Mouse (Mus musculus): ENCODE results near the gene Ctnnd2. TPM values are rescaled to one million over a fixed set of nuclear protein-coding genes. Genes with fewer than 3 reads are reported as not detected.

Ctnnd2 gene
- polyA plus RNA-seq, 1 experiment from 2014 or later, result 0.85 TPM

GRCm38 (mm10) chr15:30276691-30277090 lies 104.3 kb downstream of the Ctnnd2 start:
- Histone ChIP-seq H3K4me3 (ENCODE audit: low read depth, low read length) (no peak overlapping the region), H3K36me3 (ENCODE audit: control insufficient read depth, insufficient read depth, low read length) (no peaks in the 10 kb centered on the region), H3K9me3 (ENCODE audit: control insufficient read depth, low read length) (no peaks in the 10 kb centered on the region), H3K4me2 (no peak overlapping the region), H3K27me3 (replicated peaks; ENCODE audit: control insufficient read depth, insufficient read depth, low read length) (no peaks in the 10 kb centered on the region), H3K9ac (ENCODE audit: low read depth, low read length) (no peak overlapping the region), H3K4me1 (replicated peaks; ENCODE audit: control insufficient read depth, insufficient read depth, low read length) (no peaks in the 10 kb centered on the region), H3K27ac (ENCODE audit: low read depth, low read length) (no peak overlapping the region)
- 70% methylated on average over 4 of the region's 4 CpGs for WGBS
- ATAC-seq (replicated peaks; ENCODE audit: low FRiP score) (no peak), DNase-seq (ENCODE audit: low spot score) (no peak)

GRCm38 (mm10) chr15:30278610-30279009 lies 106.2 kb downstream of the Ctnnd2 start:
- whole genome bisulfite sequencing, result 89% methylated on average over 4 of the region's 4 CpGs
- ATAC-seq (replicated peaks; ENCODE audit: low FRiP score) (no peak), DNase-seq (ENCODE audit: low spot score) (no peak)
- Histone ChIP-seq H3K9ac (ENCODE audit: low read depth, low read length) (no peak overlapping the region), H3K4me2 (no peak overlapping the region), H3K27me3 (replicated peaks; ENCODE audit: control insufficient read depth, insufficient read depth, low read length) (no peaks in the 10 kb centered on the region), H3K9me3 (ENCODE audit: control insufficient read depth, low read length) (no peaks in the 10 kb centered on the region), H3K36me3 (ENCODE audit: control insufficient read depth, insufficient read depth, low read length) (no peaks in the 10 kb centered on the region), H3K4me3 (ENCODE audit: low read depth, low read length) (no peak overlapping the region), H3K27ac (ENCODE audit: low read depth, low read length) (no peak overlapping the region), H3K4me1 (replicated peaks; ENCODE audit: control insufficient read depth, insufficient read depth, low read length) (no peaks in the 10 kb centered on the region)

- peak overlapping the region; percentile 16; the same call in 1 of the 2 replicates for H3K4me2 ChIP-seq
- no peak overlapping the region for H3K4me3 ChIP-seq (ENCODE audit: low read depth, low read length)
- DNase-seq (ENCODE audit: low spot score) (peak; percentile 31), ATAC-seq (replicated peaks; ENCODE audit: low FRiP score) (peak; percentile 65)
- H3K4me1 ChIP-seq (replicated peaks; ENCODE audit: control insufficient read depth, insufficient read depth, low read length), result no peaks in the 10 kb centered on the region
- WGBS, result 69% methylated on average over 15 of the region's 15 CpGs
- H3K27me3 ChIP-seq (replicated peaks; ENCODE audit: control insufficient read depth, insufficient read depth, low read length), result no peaks in the 10 kb centered on the region
- H3K9me3 ChIP-seq (ENCODE audit: control insufficient read depth, low read length), result no peaks in the 10 kb centered on the region
- no peak overlapping the region; the same call in 1 of the 2 replicates for H3K27ac ChIP-seq (ENCODE audit: low read depth, low read length)
- H3K9ac ChIP-seq (ENCODE audit: low read depth, low read length), result no peak overlapping the region
- H3K36me3 ChIP-seq (ENCODE audit: control insufficient read depth, insufficient read depth, low read length), result no peaks in the 10 kb centered on the region
Measured at GRCm38 (mm10) chr15:30285572-30286244, 113.3 kb downstream of the Ctnnd2 start.

GRCm38 (mm10) chr15:30286245-30286642 lies 113.9 kb downstream of the Ctnnd2 start:
- ATAC-seq (replicated peaks; ENCODE audit: low FRiP score), result no peak; the same call in 1 of the 2 replicates
- Histone ChIP-seq H3K9ac (ENCODE audit: low read depth, low read length) (no peak overlapping the region), H3K36me3 (ENCODE audit: control insufficient read depth, insufficient read depth, low read length) (no peaks in the 10 kb centered on the region), H3K4me3 (ENCODE audit: low read depth, low read length) (no peak overlapping the region), H3K4me2 (peak overlapping the region; percentile 16; the same call in 1 of the 2 replicates), H3K27ac (ENCODE audit: low read depth, low read length) (no peak overlapping the region; the same call in 1 of the 2 replicates), H3K9me3 (ENCODE audit: control insufficient read depth, low read length) (no peaks in the 10 kb centered on the region), H3K27me3 (replicated peaks; ENCODE audit: control insufficient read depth, insufficient read depth, low read length) (no peaks in the 10 kb centered on the region), H3K4me1 (replicated peaks; ENCODE audit: control insufficient read depth, insufficient read depth, low read length) (no peaks in the 10 kb centered on the region)
- no peak for DNase-seq (ENCODE audit: low spot score)
- 75% methylated on average over 7 of the region's 7 CpGs for WGBS

- Histone ChIP-seq H3K4me1 (replicated peaks; ENCODE audit: control insufficient read depth, insufficient read depth, low read length) (no peaks in the 10 kb centered on the region), H3K27ac (ENCODE audit: low read depth, low read length) (no peak overlapping the region), H3K27me3 (replicated peaks; ENCODE audit: control insufficient read depth, insufficient read depth, low read length) (no peaks in the 10 kb centered on the region), H3K9me3 (ENCODE audit: control insufficient read depth, low read length) (peaks cover 2% of the 10 kb centered on the region; the same call in 1 of the 2 replicates), H3K36me3 (ENCODE audit: control insufficient read depth, insufficient read depth, low read length) (no peaks in the 10 kb centered on the region), H3K4me2 (no peak overlapping the region), H3K4me3 (ENCODE audit: low read depth, low read length) (no peak overlapping the region), H3K9ac (ENCODE audit: low read depth, low read length) (no peak overlapping the region)
- ATAC-seq (replicated peaks; ENCODE audit: low FRiP score) (no peak), DNase-seq (ENCODE audit: low spot score) (no peak)
- WGBS, result 53% methylated on average over 2 of the region's 2 CpGs
Measured at GRCm38 (mm10) chr15:30302824-30303223, 130.4 kb downstream of the Ctnnd2 start.

GRCm38 (mm10) chr15:30306437-30306836 lies 134.0 kb downstream of the Ctnnd2 start:
- Histone ChIP-seq H3K27ac (ENCODE audit: low read depth, low read length) (no peak overlapping the region), H3K4me1 (replicated peaks; ENCODE audit: control insufficient read depth, insufficient read depth, low read length) (no peaks in the 10 kb centered on the region), H3K4me2 (no peak overlapping the region), H3K36me3 (ENCODE audit: control insufficient read depth, insufficient read depth, low read length) (no peaks in the 10 kb centered on the region), H3K27me3 (replicated peaks; ENCODE audit: control insufficient read depth, insufficient read depth, low read length) (no peaks in the 10 kb centered on the region), H3K9ac (ENCODE audit: low read depth, low read length) (no peak overlapping the region), H3K9me3 (ENCODE audit: control insufficient read depth, low read length) (no peaks in the 10 kb centered on the region), H3K4me3 (ENCODE audit: low read depth, low read length) (no peak overlapping the region)
- WGBS, result 83% methylated on average over 7 of the region's 7 CpGs
- ATAC-seq (replicated peaks; ENCODE audit: low FRiP score) (no peak), DNase-seq (ENCODE audit: low spot score) (no peak)

GRCm38 (mm10) chr15:30322543-30322942 lies 150.2 kb downstream of the Ctnnd2 start:
- Histone ChIP-seq H3K9me3 (ENCODE audit: control insufficient read depth, low read length) (no peaks in the 10 kb centered on the region), H3K36me3 (ENCODE audit: control insufficient read depth, insufficient read depth, low read length) (no peaks in the 10 kb centered on the region), H3K4me1 (replicated peaks; ENCODE audit: control insufficient read depth, insufficient read depth, low read length) (no peaks in the 10 kb centered on the region), H3K9ac (ENCODE audit: low read depth, low read length) (no peak overlapping the region), H3K27me3 (replicated peaks; ENCODE audit: control insufficient read depth, insufficient read depth, low read length) (no peaks in the 10 kb centered on the region), H3K27ac (ENCODE audit: low read depth, low read length) (no peak overlapping the region), H3K4me3 (ENCODE audit: low read depth, low read length) (no peak overlapping the region), H3K4me2 (no peak overlapping the region)
- WGBS, result 34% methylated on average over 2 of the region's 2 CpGs
- DNase-seq (ENCODE audit: low spot score) (no peak), ATAC-seq (replicated peaks; ENCODE audit: low FRiP score) (no peak)

GRCm38 (mm10) chr15:30333336-30334310 lies 161.2 kb downstream of the Ctnnd2 start:
- Histone ChIP-seq H3K4me2 (no peak overlapping the region), H3K4me1 (replicated peaks; ENCODE audit: control insufficient read depth, insufficient read depth, low read length) (no peaks in the 10 kb centered on the region), H3K4me3 (ENCODE audit: low read depth, low read length) (no peak overlapping the region), H3K36me3 (ENCODE audit: control insufficient read depth, insufficient read depth, low read length) (no peaks in the 10 kb centered on the region), H3K9ac (ENCODE audit: low read depth, low read length) (no peak overlapping the region), H3K27ac (ENCODE audit: low read depth, low read length) (no peak overlapping the region), H3K9me3 (ENCODE audit: control insufficient read depth, low read length) (no peaks in the 10 kb centered on the region), H3K27me3 (replicated peaks; ENCODE audit: control insufficient read depth, insufficient read depth, low read length) (no peaks in the 10 kb centered on the region)
- ATAC-seq (replicated peaks; ENCODE audit: low FRiP score), result no peak
- WGBS, result 57% methylated on average over 2 of the region's 2 CpGs
- DNase-seq (ENCODE audit: low spot score), result no peak
